Mouse (Mus musculus) CH12.LX (cell line): Measurements from ENCODE around the gene Tm6sf2. TPM values are rescaled to one million over a fixed set of nuclear protein-coding genes. Genes with fewer than 3 reads are reported as not detected.
A peak's percentile ranks its signal among the peaks of the same experiment; 100 is the strongest.

ENCODE experiments used
- DNase-seq: peaks from one replicate; pipeline ENCODE4 v3.0.0-alpha.2; 2013; ENCODE audit errors: extremely low read depth
- H3K27ac ChIP-seq: 2 replicates; pipeline ENCODE4 v1.5.1; 2012; ENCODE audit warnings: low read depth, mild to moderate bottlenecking, control low read depth, moderate library complexity; ENCODE audit not compliant: insufficient read depth
- H3K27me3 ChIP-seq: replicated peaks from 2 replicates; pipeline ENCODE3; 2012; ENCODE audit warnings: inconsistent platforms
- H3K36me3 ChIP-seq, 2 experiments: replicated peaks in 1 of 2; 2 replicates each; pipeline versions ENCODE3 to v1.6.1; 2012; ENCODE audit warnings: inconsistent platforms in 1 of 2, low read length in 1 of 2, mild to moderate bottlenecking in 1 of 2, mixed read lengths in 1 of 2, moderate library complexity in 1 of 2; ENCODE audit not compliant: control insufficient read depth in 1 of 2, insufficient read depth in 1 of 2
- H3K4me1 ChIP-seq, 2 experiments: 2 replicates each; pipeline ENCODE4 v1.6.1; 2012; ENCODE audit warnings: inconsistent platforms in 1 of 2, moderate library complexity in 1 of 2; ENCODE audit not compliant: insufficient read depth in 2 of 2, control insufficient read depth in 1 of 2
- H3K4me2 ChIP-seq: 2 replicates; pipeline ENCODE4 v1.6.1; 2012; ENCODE audit warnings: low read depth, mild to moderate bottlenecking, control low read depth; ENCODE audit not compliant: poor library complexity, insufficient read depth, severe bottlenecking
- H3K4me3 ChIP-seq, 3 experiments: fragments of 150-350 bp in 1 of 3; sonication (generic) in 1 of 3; replicated peaks in 1 of 3; 2 replicates each; pipeline versions ENCODE3 to v1.5.1; 2011 to 2012; ENCODE audit warnings: low read depth in 2 of 3, low read length in 2 of 3, mild to moderate bottlenecking in 2 of 3, moderate library complexity in 2 of 3, control low read depth in 1 of 3, improper control_type of control experiment in 1 of 3, inconsistent platforms in 1 of 3, mixed read lengths in 1 of 3; ENCODE audit not compliant: poor library complexity in 1 of 3
- H3K79me2 ChIP-seq: replicated peaks from 2 replicates; pipeline ENCODE4 v1.6.1; 2012; ENCODE audit warnings: mild to moderate bottlenecking, moderate library complexity; ENCODE audit not compliant: control insufficient read depth, poor library complexity, insufficient read depth, severe bottlenecking; ENCODE audit errors: extremely low read depth
- H3K9ac ChIP-seq: 2 replicates; pipeline ENCODE4 v1.6.1; 2012; ENCODE audit warnings: low read depth, mild to moderate bottlenecking, control low read depth, moderate library complexity; ENCODE audit not compliant: insufficient read depth
- H3K9me3 ChIP-seq: replicated peaks from 2 replicates; pipeline ENCODE3; 2012; ENCODE audit warnings: low read length, inconsistent platforms, mixed read lengths
- CHD2 ChIP-seq: IDR thresholded peaks from 2 replicates; pipeline ENCODE4 v1.6.1; 2011; ENCODE audit warnings: low read length, improper control_type of control experiment
- ELF1 ChIP-seq: IDR thresholded peaks from 2 replicates; pipeline ENCODE4 v1.6.1; 2014; ENCODE audit warnings: low read depth, mild to moderate bottlenecking, inconsistent platforms, low read length, improper control_type of control experiment
- EP300 ChIP-seq: IDR thresholded peaks from 2 replicates; pipeline ENCODE4 v1.6.1; 2011; ENCODE audit warnings: low read length, improper control_type of control experiment
- ETS1 ChIP-seq: conservative IDR thresholded peaks from 2 replicates; pipeline ENCODE4 v1.6.1; 2012; ENCODE audit warnings: low read depth, mild to moderate bottlenecking, inconsistent platforms, low read length, improper control_type of control experiment, moderate library complexity
- IRF4 ChIP-seq: IDR thresholded peaks from 2 replicates; pipeline ENCODE4 v1.6.1; 2014; ENCODE audit warnings: low read depth, mild to moderate bottlenecking, inconsistent platforms, low read length, improper control_type of control experiment
- JUN ChIP-seq: IDR thresholded peaks from 2 replicates; pipeline ENCODE4 v1.6.1; 2011; ENCODE audit warnings: low read depth, mild to moderate bottlenecking, low read length, improper control_type of control experiment, moderate library complexity; ENCODE audit not compliant: insufficient read depth
- JUND ChIP-seq: conservative IDR thresholded peaks from 2 replicates; pipeline ENCODE4 v1.6.1; 2011; ENCODE audit warnings: low read depth, low read length, improper control_type of control experiment
- KAT2A ChIP-seq: IDR thresholded peaks from 2 replicates; pipeline ENCODE4 v1.6.1; 2012; ENCODE audit warnings: low read length, improper control_type of control experiment, inconsistent platforms; ENCODE audit not compliant: insufficient replicate concordance
- MAFK ChIP-seq: IDR thresholded peaks from 2 replicates; pipeline ENCODE4 v1.6.1; 2011; ENCODE audit warnings: low read length, improper control_type of control experiment; ENCODE audit not compliant: insufficient replicate concordance
- MAZ ChIP-seq: IDR thresholded peaks from 2 replicates; pipeline ENCODE4 v1.6.1; 2012; ENCODE audit warnings: low read depth, mild to moderate bottlenecking, inconsistent platforms, low read length, improper control_type of control experiment, moderate library complexity
- MXI1 ChIP-seq: IDR thresholded peaks from 2 replicates; pipeline ENCODE4 v1.6.1; 2011; ENCODE audit warnings: mild to moderate bottlenecking, low read depth, low read length, improper control_type of control experiment
- MYC ChIP-seq: IDR thresholded peaks from 2 replicates; pipeline ENCODE4 v1.6.1; 2011; ENCODE audit warnings: low read depth, mild to moderate bottlenecking, improper control_type of control experiment, low read length
- NELFE ChIP-seq: IDR thresholded peaks from 2 replicates; pipeline ENCODE4 v1.6.1; 2011; ENCODE audit warnings: low read depth, low read length, improper control_type of control experiment
- SIN3A ChIP-seq: IDR thresholded peaks from 2 replicates; pipeline ENCODE4 v1.6.1; 2012; ENCODE audit warnings: low read length, improper control_type of control experiment, inconsistent platforms
- SMC3 ChIP-seq: IDR thresholded peaks from 2 replicates; pipeline ENCODE4 v1.6.1; 2011; ENCODE audit warnings: low read depth, low read length, improper control_type of control experiment
- TBP ChIP-seq: conservative IDR thresholded peaks from 2 replicates; pipeline ENCODE4 v1.6.1; 2011; ENCODE audit warnings: low read depth, low read length, improper control_type of control experiment
- ZMIZ1 ChIP-seq: IDR thresholded peaks from 2 replicates; pipeline ENCODE4 v1.6.1; 2012; ENCODE audit warnings: low read depth, mild to moderate bottlenecking, inconsistent platforms, low read length, improper control_type of control experiment
- ZNF384 ChIP-seq: IDR thresholded peaks from 2 replicates; pipeline ENCODE4 v1.6.1; 2012; ENCODE audit warnings: low read depth, low read length, improper control_type of control experiment, inconsistent platforms
- dilution Hi-C: fragments of 300-500 bp; cut with MboI; formaldehyde crosslinking; loops from 2 replicates; pipeline ENCODE4 v1.14.3; 2020; ENCODE audit warnings: low sequenced_read_pairs; ENCODE audit not compliant: extremely low pct_unique_long_range_greater_than_20kb, extremely low pct_ligation_motif_present
- in situ Hi-C: fragments of 300-500 bp; cut with MboI; formaldehyde crosslinking; loops from 3 replicates; pipeline ENCODE4 v1.14.3; 2019; ENCODE audit warnings: low sequenced_read_pairs, low pct_ligation_motif_present, low pct_unique_long_range_greater_than_20kb, mixed read lengths
- polyA plus RNA-seq: library from polyadenylated mRNA; unstranded; fragments of >175 nt; gene quantifications from 2 replicates; pipeline ENCODE4 v1.2.1, GENCODE M21; 2012; ENCODE audit warnings: low read depth; ENCODE audit not compliant: insufficient read length
- total RNA-seq, 2 experiments: library from RNA; depleted of rRNA; stranded (reverse); fragments of 300-350 nt in 1 of 2; fragments of >200 nt in 1 of 2; gene quantifications; 2 replicates each; pipeline ENCODE4 v1.2.3; 2012 to 2014

Gene Tm6sf2
- total and polyA plus RNA-seq, 3 experiments = 0.40 to 2.6 (median 1.9) TPM

GRCm38 (mm10) chr8:70114488-70114887, 41.8 kb downstream of the Tm6sf2 start:
- Histone ChIP-seq H3K79me2 (no peaks in the 10 kb centered on the region), H3K27me3 (peaks cover 7% of the 10 kb centered on the region), H3K4me2 (peak overlapping the region; percentile 17; the same call in 1 of the 2 replicates), H3K36me3 (no peaks in the 10 kb centered on the region), H3K4me3 (no peak overlapping the region), H3K9ac (no peak overlapping the region), H3K9me3 (peaks cover 10% of the 10 kb centered on the region), H3K4me1 (peaks cover 41 to 88% of the 10 kb centered on the region in 2 experiments), H3K27ac (no peak overlapping the region)
- TF ChIP-seq EP300 (0 out of 2 replicates have a peak, but pooled peaks have one; percentile 46), IRF4 (peak; percentile 52; the same call in 1 of the 2 replicates), KAT2A (no peak)
- peak; percentile 37 for DNase-seq
- dilution Hi-C loops (no loop called here), in situ Hi-C loops (no loop called here)

GRCm38 (mm10) chr8:70114892-70115291, 42.2 kb downstream of the Tm6sf2 start:
- TF ChIP-seq ZNF384 (no peak), MAZ (no peak), IRF4 (no peak), KAT2A (no peak), ZMIZ1 (no peak), MXI1 (no peak), MAFK (no peak), JUN (no peak), ETS1 (no peak), JUND (no peak), CHD2 (no peak), SMC3 (no peak), NELFE (no peak)
- H3K4me1 ChIP-seq = peaks cover 36 to 84% of the 10 kb centered on the region in 2 experiments
- H3K79me2 ChIP-seq = no peaks in the 10 kb centered on the region
- in situ Hi-C loops = no loop called here
- peaks cover 10% of the 10 kb centered on the region for H3K9me3 ChIP-seq
- 0 out of 2 replicates have a peak overlapping the region, but pooled peaks have one; percentile 17 for H3K4me2 ChIP-seq
- dilution Hi-C loops = no loop called here
- H3K27ac ChIP-seq = no peak overlapping the region
- no peaks in the 10 kb centered on the region for H3K36me3 ChIP-seq
- no peak for DNase-seq
- peaks cover 7% of the 10 kb centered on the region for H3K27me3 ChIP-seq
- H3K4me3 ChIP-seq = peak overlapping the region in 1 of 3 experiments; percentile 32
- H3K9ac ChIP-seq = no peak overlapping the region

GRCm38 (mm10) chr8:70117611-70118010, 44.9 kb downstream of the Tm6sf2 start:
- no peaks in the 10 kb centered on the region for H3K36me3 ChIP-seq
- H3K79me2 ChIP-seq = no peaks in the 10 kb centered on the region
- peak; percentile 78 for DNase-seq
- peaks cover 7% of the 10 kb centered on the region for H3K27me3 ChIP-seq
- H3K4me2 ChIP-seq = no peak overlapping the region
- no peak overlapping the region for H3K27ac ChIP-seq
- dilution Hi-C loops = no loop called here
- H3K9ac ChIP-seq = no peak overlapping the region
- no peaks in the 10 kb centered on the region for H3K9me3 ChIP-seq
- H3K4me3 ChIP-seq = no peak overlapping the region
- TF ChIP-seq SIN3A (peak; percentile 95), JUN (no peak), MYC (no peak), MAZ (no peak), MXI1 (peak; percentile 58), TBP (no peak), ELF1 (no peak)
- in situ Hi-C loops = no loop called here
- H3K4me1 ChIP-seq = peaks cover 18 to 64% of the 10 kb centered on the region in 2 experiments
